Mouse (Mus musculus) lung, postnatal 0 days (tissue): ENCODE measurements at regions not wholly inside any gene's neighbourhood (a gene's known extent, or its start where the extent isn't known, plus 50 kb on each side); places are given as distances from the start of the nearest gene placed in this dataset.

Experiments
- ATAC-seq: fragments of 200-750 bp; cut with Nextera tagmentation; 2 replicates; pipeline ENCODE4 v1.8.0; 2017; ENCODE audit warnings: moderate library complexity
- DNase-seq: peaks from one replicate; pipeline ENCODE4 v3.0.0-alpha.2; 2016; ENCODE audit warnings: low spot score
- H3K27ac ChIP-seq: fragments of 300-500 bp; sonication (generic); 2 replicates; pipeline ENCODE4 v1.5.1; 2014; ENCODE audit warnings: antibody characterized with exemption, mild to moderate bottlenecking, low read length, mixed read lengths
- H3K27me3 ChIP-seq: fragments of 300-500 bp; sonication (generic); replicated peaks from 2 replicates; pipeline ENCODE4 v1.6.1; 2014; ENCODE audit warnings: low read length, mixed read lengths; ENCODE audit not compliant: insufficient read depth
- H3K36me3 ChIP-seq: fragments of 300-500 bp; sonication (generic); 2 replicates; pipeline ENCODE4 v1.6.1; 2014; ENCODE audit warnings: low read length, mixed read lengths; ENCODE audit not compliant: insufficient read depth
- H3K4me1 ChIP-seq: fragments of 300-500 bp; sonication (generic); 2 replicates; pipeline ENCODE4 v1.6.1; 2014; ENCODE audit warnings: antibody characterized with exemption, low read depth, low read length, mixed read lengths; ENCODE audit not compliant: insufficient read depth
- H3K4me2 ChIP-seq: fragments of 300-500 bp; sonication (generic); replicated peaks from 2 replicates; pipeline ENCODE4 v1.6.1; 2014; ENCODE audit warnings: low read depth, mild to moderate bottlenecking, low read length, moderate library complexity, mixed read lengths
- H3K4me3 ChIP-seq: fragments of 300-500 bp; sonication (generic); 2 replicates; pipeline ENCODE4 v1.5.1; 2014; ENCODE audit warnings: low read depth, low read length
- H3K9ac ChIP-seq: fragments of 300-500 bp; sonication (generic); replicated peaks from 2 replicates; pipeline ENCODE4 v1.6.1; 2014; ENCODE audit warnings: low read depth, mild to moderate bottlenecking
- H3K9me3 ChIP-seq: fragments of 300-500 bp; sonication (generic); 2 replicates; pipeline ENCODE4 v1.6.1; 2016; ENCODE audit warnings: low read length, mixed read lengths
- CTCF ChIP-seq: IDR thresholded peaks from 2 replicates; pipeline ENCODE4 v1.5.1; 2016; ENCODE audit warnings: antibody characterized with exemption, mild to moderate bottlenecking
- EP300 ChIP-seq: IDR thresholded peaks from 2 replicates; pipeline ENCODE4 v1.6.1; 2016; ENCODE audit warnings: antibody characterized with exemption, mild to moderate bottlenecking, control low read depth
- WGBS: fragments of 180-500 bp; shearing (Covaris S2); extraction: QIAGEN DNeasy Blood & Tissue Kit; methylation state at CpG from one replicate; pipeline ENCODE4 v1.1.7; 2014; 5-methylcytosine and 5-hydroxymethylcytosine counted together

DNA sequence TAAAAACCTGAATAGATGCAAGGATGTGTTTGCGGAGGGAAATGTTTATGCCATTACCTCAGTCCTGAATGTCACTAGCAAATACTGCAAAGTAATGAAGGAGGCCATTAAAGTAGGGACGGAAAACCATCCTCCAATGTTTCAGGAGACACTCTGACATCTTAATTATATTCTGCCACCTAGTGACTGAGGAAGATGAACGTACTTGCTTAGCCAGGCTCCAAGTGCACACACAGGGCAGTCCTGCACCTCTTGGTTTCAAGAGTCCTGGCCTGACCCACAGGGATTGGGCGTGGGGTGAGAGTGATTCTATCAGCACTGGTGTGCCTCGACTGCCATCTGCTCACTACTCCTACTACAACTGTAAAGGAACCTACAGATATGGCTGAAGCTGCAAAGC, 85.3 kb upstream of the Slc44a1 start:
- no peaks in the 10 kb centered on the region for H3K36me3 ChIP-seq
- TF ChIP-seq CTCF (peak; percentile 72), EP300 (no peak)
- peaks cover 3% of the 10 kb centered on the region; the same call in 1 of the 2 replicates for H3K4me1 ChIP-seq
- peak; percentile 74 for DNase-seq
- no peak overlapping the region for H3K27ac ChIP-seq
- H3K4me3 ChIP-seq = no peak overlapping the region
- peak; percentile 35; the same call in 1 of the 2 replicates for ATAC-seq
- no peak overlapping the region for H3K9ac ChIP-seq
- no peaks in the 10 kb centered on the region for H3K9me3 ChIP-seq
- no peak overlapping the region for H3K4me2 ChIP-seq
- H3K27me3 ChIP-seq = no peaks in the 10 kb centered on the region
- 28% methylated on average over 5 of the region's 5 CpGs for WGBS

DNA sequence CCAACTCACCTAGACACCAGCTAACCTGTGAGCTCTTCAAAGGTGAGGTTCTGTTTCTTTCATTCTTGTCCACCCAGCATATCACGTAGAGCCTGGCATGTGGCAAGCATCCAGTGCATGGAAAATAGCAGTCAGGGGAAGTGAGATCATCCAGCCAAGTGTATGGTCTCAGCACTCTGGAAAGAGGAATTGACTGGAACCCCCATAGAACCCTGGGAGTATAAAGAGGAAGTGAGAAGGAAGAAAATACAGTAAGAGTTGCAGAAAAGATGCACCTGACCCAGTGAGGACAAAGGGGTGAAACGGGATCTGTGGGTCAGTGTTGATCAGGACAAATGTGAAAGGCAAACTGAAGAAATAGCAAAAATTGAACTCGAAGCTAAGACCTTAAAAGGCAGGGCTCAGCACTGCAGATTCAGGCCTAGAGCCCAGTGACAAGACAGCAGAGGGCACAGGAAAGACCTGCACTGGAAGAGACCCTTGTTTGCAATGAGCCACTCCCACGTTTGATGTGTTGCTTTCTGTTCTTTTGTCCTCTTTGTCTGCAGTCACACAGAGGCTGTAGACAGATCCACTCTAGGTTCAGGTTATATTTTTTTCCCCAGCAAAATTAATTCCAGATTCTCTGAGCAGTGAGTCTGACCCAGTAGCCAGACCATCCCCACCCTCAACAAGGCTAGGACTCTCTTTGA, 86.7 kb upstream of the Slc44a1 start:
- H3K9me3 ChIP-seq = no peaks in the 10 kb centered on the region
- TF ChIP-seq EP300 (no peak), CTCF (no peak)
- no peak overlapping the region for H3K27ac ChIP-seq
- H3K27me3 ChIP-seq = no peaks in the 10 kb centered on the region
- 48% methylated on average over 4 of the region's 4 CpGs for WGBS
- peaks cover 3% of the 10 kb centered on the region; the same call in 1 of the 2 replicates for H3K4me1 ChIP-seq
- no peak overlapping the region for H3K9ac ChIP-seq
- H3K4me3 ChIP-seq = no peak overlapping the region
- DNase-seq = peak; percentile 34
- no peaks in the 10 kb centered on the region for H3K36me3 ChIP-seq
- no peak for ATAC-seq
- no peak overlapping the region for H3K4me2 ChIP-seq

DNA sequence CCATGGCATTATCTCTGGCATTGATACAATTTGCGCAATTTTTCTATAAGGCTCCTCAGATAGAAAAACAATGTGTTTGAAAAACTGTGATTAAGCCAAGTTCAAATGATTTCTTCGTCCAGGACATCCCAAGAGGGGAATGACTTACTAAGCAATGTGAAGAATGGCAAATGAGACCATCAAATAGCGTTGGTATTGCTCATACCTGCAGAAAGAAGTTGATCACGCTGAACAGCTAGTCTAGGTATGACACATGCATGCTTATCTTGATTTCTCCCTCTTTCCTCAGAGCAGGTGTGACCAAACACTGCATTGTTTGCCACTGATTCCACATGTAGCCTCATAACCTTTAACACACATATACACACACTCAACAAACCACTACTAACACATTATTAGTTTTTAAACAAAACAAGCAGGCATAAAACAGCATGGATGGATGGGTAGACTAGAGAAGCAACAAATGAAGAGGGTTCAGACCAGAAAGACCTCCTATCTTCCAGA, 89.1 kb upstream of the Slc44a1 start:
- no peak overlapping the region for H3K4me2 ChIP-seq
- H3K27me3 ChIP-seq = no peaks in the 10 kb centered on the region
- TF ChIP-seq CTCF = no peak
- TF ChIP-seq EP300 = no peak
- H3K4me3 ChIP-seq = no peak overlapping the region
- no peaks in the 10 kb centered on the region for H3K36me3 ChIP-seq
- H3K9ac ChIP-seq = no peak overlapping the region
- DNase-seq (no peak), ATAC-seq (no peak)
- WGBS = 81% methylated on average over 4 of the region's 4 CpGs
- H3K4me1 ChIP-seq = peaks cover 3% of the 10 kb centered on the region; the same call in 1 of the 2 replicates
- H3K27ac ChIP-seq = no peak overlapping the region
- H3K9me3 ChIP-seq = no peaks in the 10 kb centered on the region

DNA sequence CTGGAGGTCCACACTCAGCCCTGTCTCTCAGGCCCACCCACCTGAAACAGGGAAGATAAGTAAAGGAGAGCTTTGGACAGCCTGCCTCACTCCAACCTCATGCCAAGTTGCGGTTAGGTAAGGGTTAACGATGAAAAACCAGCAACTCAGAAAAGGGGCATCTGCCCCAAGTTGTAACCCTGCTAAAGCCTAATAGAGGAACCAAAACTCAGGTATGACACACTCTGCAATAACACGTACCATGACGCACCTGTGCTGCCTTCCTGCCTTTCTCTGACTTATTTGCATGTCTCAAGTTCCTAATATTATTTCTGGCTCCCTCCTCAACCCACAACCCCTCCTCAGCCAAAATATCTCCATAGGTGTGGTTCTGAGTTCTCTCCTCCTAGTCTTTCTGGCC, 94.9 kb upstream of the Slc44a1 start:
- Histone ChIP-seq H3K9ac (no peak overlapping the region), H3K27ac (no peak overlapping the region), H3K27me3 (no peaks in the 10 kb centered on the region), H3K9me3 (no peaks in the 10 kb centered on the region), H3K4me1 (no peaks in the 10 kb centered on the region), H3K4me3 (no peak overlapping the region), H3K4me2 (no peak overlapping the region), H3K36me3 (no peaks in the 10 kb centered on the region)
- 92% methylated on average over 4 of the region's 4 CpGs for WGBS
- ATAC-seq (no peak), DNase-seq (no peak)
- TF ChIP-seq EP300 (no peak), CTCF (no peak)

DNA sequence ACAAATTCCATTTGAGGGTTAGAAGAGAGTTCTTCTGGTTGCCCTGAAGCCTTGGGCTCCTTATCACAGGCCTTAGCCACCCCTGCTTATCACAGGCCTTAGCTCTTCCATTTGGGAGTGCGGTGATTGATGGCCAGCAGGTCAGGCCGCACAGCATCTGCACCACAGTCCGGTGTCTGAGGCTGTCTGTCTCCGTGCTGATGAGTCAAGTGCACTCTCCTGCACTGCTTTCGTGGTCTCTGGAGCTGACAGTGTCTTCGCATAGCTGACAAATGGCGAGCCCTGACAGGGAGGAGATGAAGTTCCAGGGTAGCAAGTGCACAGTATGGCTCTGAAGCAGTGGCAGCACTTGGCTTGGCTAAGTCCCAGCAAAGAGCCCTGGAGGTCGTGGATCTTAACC, 95.7 kb upstream of the Slc44a1 start:
- Histone ChIP-seq H3K4me2 (no peak overlapping the region), H3K9me3 (no peaks in the 10 kb centered on the region), H3K9ac (no peak overlapping the region), H3K4me3 (no peak overlapping the region), H3K27ac (no peak overlapping the region), H3K36me3 (no peaks in the 10 kb centered on the region), H3K4me1 (no peaks in the 10 kb centered on the region), H3K27me3 (no peaks in the 10 kb centered on the region)
- DNase-seq (no peak), ATAC-seq (no peak)
- 40% methylated on average over 8 of the region's 8 CpGs for WGBS
- TF ChIP-seq EP300 = no peak
- TF ChIP-seq CTCF = no peak

DNA sequence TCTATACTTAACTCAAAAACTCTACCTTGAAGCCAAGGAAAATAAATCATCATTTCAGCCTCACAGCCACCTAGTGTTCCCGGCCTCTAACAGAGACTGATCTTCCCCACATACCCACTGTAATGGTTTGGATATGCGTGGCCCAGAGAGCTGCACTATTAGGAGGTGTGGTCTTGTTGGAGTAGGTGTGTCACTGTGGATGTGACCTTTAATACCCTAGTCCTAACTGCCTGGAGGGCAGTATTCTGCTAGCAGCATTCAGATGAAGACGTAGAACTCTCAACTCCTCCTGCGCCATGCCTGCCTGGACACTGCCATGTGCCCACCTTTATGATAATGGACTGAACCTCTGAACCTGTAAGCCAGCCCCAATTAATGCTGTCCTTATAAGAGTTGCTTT, 99.0 kb upstream of the Slc44a1 start:
- no peak for TF ChIP-seq EP300
- no peak for TF ChIP-seq CTCF
- no peak for DNase-seq
- no peaks in the 10 kb centered on the region; the same call in 1 of the 2 replicates for H3K4me1 ChIP-seq
- no peak overlapping the region for H3K4me3 ChIP-seq
- H3K27me3 ChIP-seq = no peaks in the 10 kb centered on the region
- H3K4me2 ChIP-seq = no peak overlapping the region
- 94% methylated on average over 4 of the region's 4 CpGs for WGBS
- no peak for ATAC-seq
- no peak overlapping the region for H3K27ac ChIP-seq
- H3K9ac ChIP-seq = no peak overlapping the region
- H3K9me3 ChIP-seq = no peaks in the 10 kb centered on the region
- no peaks in the 10 kb centered on the region for H3K36me3 ChIP-seq
